ENCODE assay signal across 29 mouse cellular contexts in the genomic region with DNA sequence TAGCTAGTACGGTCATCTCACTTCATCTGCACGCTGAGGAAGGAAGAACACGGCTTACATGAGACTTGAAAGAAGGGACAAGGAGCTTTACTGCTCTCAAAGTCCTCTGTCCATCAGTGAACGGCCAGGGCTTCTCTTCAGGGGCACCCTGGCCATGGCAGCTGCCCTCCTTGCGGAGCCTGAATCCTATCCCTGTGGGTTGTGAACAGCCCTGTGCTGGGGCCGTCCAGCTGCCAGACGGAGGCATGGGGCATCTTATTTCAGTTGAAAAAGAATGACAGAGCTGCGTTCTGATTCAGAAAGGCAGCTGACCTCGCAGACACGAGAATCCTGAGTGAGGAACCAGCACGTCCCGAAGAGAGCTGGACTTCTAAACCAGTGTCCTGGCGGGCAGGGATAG.
"Had no signal": no experiment of that assay in that cellular context is flagged by ENCODE, and none has a peak within 500 bp of the region (broad histone marks: within the 10 kb centered on the region; RNA-seq: fewer than 3 reads in every experiment).

No protein-coding gene starts in this region.

- H3K36me3 ChIP-seq: lung, embryonic 15.5 days; midbrain, embryonic 15.5 days had no signal

- H3K9ac ChIP-seq: limb, embryonic 12.5 days; limb, embryonic 13.5 days; limb, embryonic 15.5 days; liver, embryonic 12.5 days; liver, embryonic 13.5 days; liver, embryonic 14.5 days; liver, embryonic 15.5 days; liver, postnatal 0 days; lung, embryonic 14.5 days; lung, embryonic 15.5 days; midbrain, embryonic 12.5 days; midbrain, embryonic 13.5 days; midbrain, embryonic 15.5 days; neural tube, embryonic 12.5 days had no signal

- H3K4me2 ChIP-seq: limb, embryonic 12.5 days; limb, embryonic 13.5 days; limb, embryonic 15.5 days; liver, embryonic 11.5 days; liver, embryonic 12.5 days; liver, embryonic 13.5 days; liver, embryonic 15.5 days; lung, embryonic 14.5 days; lung, embryonic 15.5 days; midbrain, embryonic 11.5 days; midbrain, embryonic 12.5 days; midbrain, embryonic 13.5 days; midbrain, embryonic 15.5 days; neural tube, embryonic 12.5 days had no signal

- H3K9me3 ChIP-seq: limb, embryonic 10.5 days; limb, embryonic 12.5 days; limb, embryonic 13.5 days; limb, embryonic 15.5 days; liver, embryonic 12.5 days; liver, embryonic 13.5 days; liver, embryonic 15.5 days; lung, embryonic 15.5 days; megakaryocyte, embryonic 14.5 days; midbrain, embryonic 10.5 days; midbrain, embryonic 12.5 days; midbrain, embryonic 13.5 days; midbrain, embryonic 15.5 days; neural tube, embryonic 12.5 days had no signal

- H3K27ac ChIP-seq: limb, embryonic 10.5 days; limb, embryonic 12.5 days; limb, embryonic 13.5 days; limb, embryonic 15.5 days; liver, embryonic 12.5 days; liver, embryonic 13.5 days; liver, embryonic 14.5 days; liver, embryonic 15.5 days; lung, embryonic 15.5 days; macrophage; midbrain, embryonic 10.5 days; midbrain, embryonic 12.5 days; midbrain, embryonic 13.5 days; midbrain, embryonic 15.5 days; neural tube, embryonic 12.5 days had no signal

- DNase-seq: left cerebral cortex, postnatal 4 days; liver; liver, embryonic 13.5 days; liver, postnatal 0 days; lung, adult 18-20 months; lung, adult 2 months; lung, embryonic 14.5 days; lung, postnatal 10 days; lung, postnatal 14 days; lung, postnatal 36 days; lung, postnatal 4 days; midbrain, embryonic 14.5 days had no signal

- H3K4me3 ChIP-seq: limb, embryonic 10.5 days; limb, embryonic 12.5 days; limb, embryonic 13.5 days; limb, embryonic 15.5 days; liver, embryonic 12.5 days; liver, embryonic 13.5 days; liver, embryonic 15.5 days; lung, embryonic 15.5 days; megakaryocyte, embryonic 14.5 days; midbrain, embryonic 10.5 days; midbrain, embryonic 12.5 days; midbrain, embryonic 13.5 days; midbrain, embryonic 15.5 days; neural tube, embryonic 12.5 days had no signal

- H3K27me3 ChIP-seq: limb, embryonic 12.5 days; limb, embryonic 13.5 days; limb, embryonic 15.5 days; liver, embryonic 12.5 days; liver, embryonic 13.5 days; liver, embryonic 15.5 days; lung, embryonic 15.5 days; megakaryocyte, embryonic 14.5 days; midbrain, embryonic 12.5 days; midbrain, embryonic 13.5 days; midbrain, embryonic 15.5 days; neural tube, embryonic 12.5 days had no signal
